Mouse (Mus musculus): ENCODE measurements around the gene Pcdh11x. TPM values are rescaled to one million over a fixed set of nuclear protein-coding genes. Genes with fewer than 3 reads are reported as not detected.
"Not testable (repeated sequence)": the region's sequence is repeated elsewhere in the genome, so short reads cannot be mapped to it uniquely, and the experiment has no call there.

The Pcdh11x gene
- polyA plus RNA-seq (2015; fragmentation: Nextera tagmentation; extraction: Ambion mirVana): 1.3 and 1.9 TPM in 2 replicates

GRCm38 (mm10) chrX:120290011-120290899 lies at the start of gene Pcdh11x:
Gene Pcdh11x (plus strand): TSS chrX:120290259.
- Histone ChIP-seq H3K9me3 (ENCODE audit: low read length) (no peaks in the 10 kb centered on the region), H3K27me3 (ENCODE audit: insufficient read depth, low read length) (peaks cover 14% of the 10 kb centered on the region; the same call in 1 of the 2 replicates), H3K27ac (ENCODE audit: low read length) (no peak within 1 kb of the TSS), H3K36me3 (ENCODE audit: insufficient read depth, low read length) (no peaks in the 10 kb centered on the region), H3K4me1 (ENCODE audit: insufficient read depth, low read length) (no peaks in the 10 kb centered on the region), H3K4me3 (ENCODE audit: low read length) (peak within 1 kb of the TSS; percentile 45), H3K9ac (replicated peaks; ENCODE audit: low read length) (no peak within 1 kb of the TSS), H3K4me2 (replicated peaks; ENCODE audit: low read depth, low read length) (peak within 1 kb of the TSS; percentile 59)
- WGBS: 10% methylated on average over 36 of the region's 40 CpGs
- peak; percentile 91 for ATAC-seq (ENCODE audit: low FRiP score, low TSS enrichment)

- Histone ChIP-seq H3K4me2 (replicated peaks; ENCODE audit: low read depth, low read length) (no peak overlapping the region), H3K4me1 (ENCODE audit: insufficient read depth, low read length) (no peaks in the 10 kb centered on the region), H3K27ac (ENCODE audit: low read length) (no peak overlapping the region), H3K9me3 (ENCODE audit: low read length) (no peaks in the 10 kb centered on the region), H3K36me3 (ENCODE audit: insufficient read depth, low read length) (no peaks in the 10 kb centered on the region), H3K4me3 (ENCODE audit: low read length) (no peak overlapping the region), H3K9ac (replicated peaks; ENCODE audit: low read length) (no peak overlapping the region), H3K27me3 (ENCODE audit: insufficient read depth, low read length) (no peaks in the 10 kb centered on the region)
- WGBS: 59% methylated on average over 2 of the region's 2 CpGs
- no peak for ATAC-seq (ENCODE audit: low FRiP score, low TSS enrichment)
Observed at GRCm38 (mm10) chrX:120260089-120260488, 30.0 kb upstream of the Pcdh11x start.

GRCm38 (mm10) chrX:120285522-120285921 lies 4.5 kb upstream of the Pcdh11x start:
- Histone ChIP-seq H3K27ac (ENCODE audit: low read length) (no peak overlapping the region), H3K9me3 (ENCODE audit: low read length) (no peaks in the 10 kb centered on the region), H3K4me1 (ENCODE audit: insufficient read depth, low read length) (no peaks in the 10 kb centered on the region), H3K4me3 (ENCODE audit: low read length) (no peak overlapping the region), H3K27me3 (ENCODE audit: insufficient read depth, low read length) (no peaks in the 10 kb centered on the region; the same call in 1 of the 2 replicates), H3K36me3 (ENCODE audit: insufficient read depth, low read length) (no peaks in the 10 kb centered on the region), H3K9ac (replicated peaks; ENCODE audit: low read length) (no peak overlapping the region), H3K4me2 (replicated peaks; ENCODE audit: low read depth, low read length) (no peak overlapping the region)
- ATAC-seq (ENCODE audit: low FRiP score, low TSS enrichment): no peak

GRCm38 (mm10) chrX:120287502-120287901 lies 2.6 kb upstream of the Pcdh11x start:
- H3K4me1 ChIP-seq (ENCODE audit: insufficient read depth, low read length): no peaks in the 10 kb centered on the region
- H3K9ac ChIP-seq (replicated peaks; ENCODE audit: low read length): no peak overlapping the region
- peaks cover 14% of the 10 kb centered on the region; the same call in 1 of the 2 replicates for H3K27me3 ChIP-seq (ENCODE audit: insufficient read depth, low read length)
- no peak overlapping the region for H3K4me2 ChIP-seq (replicated peaks; ENCODE audit: low read depth, low read length)
- no peaks in the 10 kb centered on the region for H3K36me3 ChIP-seq (ENCODE audit: insufficient read depth, low read length)
- ATAC-seq (ENCODE audit: low FRiP score, low TSS enrichment): no peak
- no peaks in the 10 kb centered on the region for H3K9me3 ChIP-seq (ENCODE audit: low read length)
- 12% methylated on average over 1 of the region's 1 CpGs for WGBS
- no peak overlapping the region for H3K27ac ChIP-seq (ENCODE audit: low read length)
- H3K4me3 ChIP-seq (ENCODE audit: low read length): no peak overlapping the region

- Histone ChIP-seq H3K27ac (ENCODE audit: low read length) (no peak overlapping the region), H3K4me1 (ENCODE audit: insufficient read depth, low read length) (no peaks in the 10 kb centered on the region), H3K9me3 (ENCODE audit: low read length) (no peaks in the 10 kb centered on the region), H3K4me2 (replicated peaks; ENCODE audit: low read depth, low read length) (peak overlapping the region; percentile 59), H3K27me3 (ENCODE audit: insufficient read depth, low read length) (peaks cover 14% of the 10 kb centered on the region; the same call in 1 of the 2 replicates), H3K4me3 (ENCODE audit: low read length) (peak overlapping the region; percentile 45), H3K9ac (replicated peaks; ENCODE audit: low read length) (no peak overlapping the region), H3K36me3 (ENCODE audit: insufficient read depth, low read length) (no peaks in the 10 kb centered on the region)
- WGBS: 11% methylated on average over 18 of the region's 18 CpGs
- no peak for ATAC-seq (ENCODE audit: low FRiP score, low TSS enrichment)
Observed at GRCm38 (mm10) chrX:120290900-120291280, 831 bp downstream of the Pcdh11x start.

GRCm38 (mm10) chrX:120291696-120292095 lies 1.6 kb downstream of the Pcdh11x start:
- H3K27ac ChIP-seq (ENCODE audit: low read length): no peak overlapping the region
- peaks cover 14% of the 10 kb centered on the region; the same call in 1 of the 2 replicates for H3K27me3 ChIP-seq (ENCODE audit: insufficient read depth, low read length)
- H3K36me3 ChIP-seq (ENCODE audit: insufficient read depth, low read length): no peaks in the 10 kb centered on the region
- H3K9me3 ChIP-seq (ENCODE audit: low read length): no peaks in the 10 kb centered on the region
- no peaks in the 10 kb centered on the region for H3K4me1 ChIP-seq (ENCODE audit: insufficient read depth, low read length)
- 21% methylated on average over 13 of the region's 13 CpGs for WGBS
- no peak for ATAC-seq (ENCODE audit: low FRiP score, low TSS enrichment)
- H3K4me3 ChIP-seq (ENCODE audit: low read length): peak overlapping the region; percentile 6; the same call in 1 of the 2 replicates
- peak overlapping the region; percentile 59 for H3K4me2 ChIP-seq (replicated peaks; ENCODE audit: low read depth, low read length)
- H3K9ac ChIP-seq (replicated peaks; ENCODE audit: low read length): no peak overlapping the region

- Histone ChIP-seq H3K4me1 (ENCODE audit: insufficient read depth, low read length) (no peaks in the 10 kb centered on the region), H3K27ac (ENCODE audit: low read length) (no peak overlapping the region), H3K9me3 (ENCODE audit: low read length) (no peaks in the 10 kb centered on the region), H3K27me3 (ENCODE audit: insufficient read depth, low read length) (peaks cover 14% of the 10 kb centered on the region; the same call in 1 of the 2 replicates), H3K4me3 (ENCODE audit: low read length) (peak overlapping the region; percentile 54), H3K4me2 (replicated peaks; ENCODE audit: low read depth, low read length) (peak overlapping the region; percentile 59), H3K9ac (replicated peaks; ENCODE audit: low read length) (0 out of 2 replicates have a peak overlapping the region, but pooled peaks have one; percentile 38), H3K36me3 (ENCODE audit: insufficient read depth, low read length) (no peaks in the 10 kb centered on the region)
- 7% methylated on average over 32 of the region's 46 CpGs for WGBS
- ATAC-seq (ENCODE audit: low FRiP score, low TSS enrichment): peak; percentile 50; the same call in 1 of the 2 replicates
Observed at GRCm38 (mm10) chrX:120292832-120293750, 3.0 kb downstream of the Pcdh11x start.

- no peak overlapping the region for H3K4me3 ChIP-seq (ENCODE audit: low read length)
- WGBS: 69% methylated on average over 2 of the region's 2 CpGs
- no peak overlapping the region for H3K27ac ChIP-seq (ENCODE audit: low read length)
- no peak for ATAC-seq (ENCODE audit: low FRiP score, low TSS enrichment)
- no peak overlapping the region for H3K4me2 ChIP-seq (replicated peaks; ENCODE audit: low read depth, low read length)
- H3K4me1 ChIP-seq (ENCODE audit: insufficient read depth, low read length): no peaks in the 10 kb centered on the region
- no peaks in the 10 kb centered on the region for H3K27me3 ChIP-seq (ENCODE audit: insufficient read depth, low read length)
- no peak overlapping the region for H3K9ac ChIP-seq (replicated peaks; ENCODE audit: low read length)
- no peaks in the 10 kb centered on the region for H3K9me3 ChIP-seq (ENCODE audit: low read length)
- no peaks in the 10 kb centered on the region for H3K36me3 ChIP-seq (ENCODE audit: insufficient read depth, low read length)
Observed at GRCm38 (mm10) chrX:120301469-120302175, 11.6 kb downstream of the Pcdh11x start.

GRCm38 (mm10) chrX:120312995-120313394 lies 22.9 kb downstream of the Pcdh11x start, which contains the start of gene H2afb3:
Gene H2afb3 (minus strand): TSS chrX:120313095.
- not testable (repeated sequence) for H3K9me3 ChIP-seq (ENCODE audit: low read length); H3K4me2 ChIP-seq (replicated peaks; ENCODE audit: low read depth, low read length); ATAC-seq (ENCODE audit: low FRiP score, low TSS enrichment); H3K27ac ChIP-seq (ENCODE audit: low read length); H3K27me3 ChIP-seq (ENCODE audit: insufficient read depth, low read length); H3K4me1 ChIP-seq (ENCODE audit: insufficient read depth, low read length); H3K9ac ChIP-seq (replicated peaks; ENCODE audit: low read length); H3K4me3 ChIP-seq (ENCODE audit: low read length); H3K36me3 ChIP-seq (ENCODE audit: insufficient read depth, low read length)
- 89% methylated on average over 9 of the region's 10 CpGs for WGBS
